Mouse (Mus musculus): ENCODE measurements around the gene Mnd1. TPM values are rescaled to one million over a fixed set of nuclear protein-coding genes. Genes with fewer than 3 reads are reported as not detected.

Mnd1 gene
- total RNA-seq (2023): 1 to 10 TPM in 1 of 2 experiments, not detected in 1; 1.7 TPM

GRCm38 (mm10) chr3:84155558-84156006, at the start of gene Mnd1:
Gene Mnd1 (minus strand): TSS chr3:84155786.

GRCm38 (mm10) chr3:84173581-84174154, 18.1 kb upstream of the Mnd1 start, which contains the start of gene Gm6525:
Gene Gm6525 (plus strand): TSS chr3:84174104.

GRCm38 (mm10) chr3:84039646-84040475, 115.7 kb downstream of the Mnd1 start, which contains the start of gene Tmem131l:
Gene Tmem131l (minus strand): TSS chr3:84040175.

Other genes with a start within 250 kb of the Mnd1 start
- gene Tmem131l, start 115.6 kb downstream of the Mnd1 start, total RNA-seq (2023): 100 to 1,000 TPM; 557 to 585 TPM
- gene Gm6525, start 18.3 kb upstream of the Mnd1 start, total RNA-seq (2023): not detected
- 1 to 10 TPM; 1.6 to 2.1 TPM for gene Trim2, start 151.1 kb upstream of the Mnd1 start, total RNA-seq (2023)